Comparison of ENCODE assay signal across 10 mouse cellular contexts in genomic region chr16:89845461-89845860, GRCm38 (mm10).
"Had no signal": no experiment of that assay in that cellular context is flagged by ENCODE, and none has a peak within 500 bp of the region (broad histone marks: within the 10 kb centered on the region; RNA-seq: fewer than 3 reads in every experiment).

No protein-coding gene starts in this region.

- H3K9ac ChIP-seq: limb, embryonic 15.5 days; liver, embryonic 12.5 days; lung, embryonic 14.5 days; neural tube, embryonic 13.5 days had no signal

- H3K4me2 ChIP-seq: limb, embryonic 15.5 days; liver, embryonic 12.5 days; lung, embryonic 14.5 days; neural tube, embryonic 13.5 days had no signal

- H3K9me3 ChIP-seq: limb, embryonic 15.5 days; liver, embryonic 12.5 days had no signal

- H3K27ac ChIP-seq: limb, embryonic 15.5 days; liver, embryonic 12.5 days; midbrain, embryonic 10.5 days; neural tube, embryonic 13.5 days had no signal

- ATAC-seq: liver, embryonic 12.5 days had no signal

- H3K27me3 ChIP-seq: limb, embryonic 15.5 days; liver, embryonic 12.5 days; neural tube, embryonic 13.5 days had no signal

- H3K4me3 ChIP-seq: limb, embryonic 15.5 days; liver, embryonic 12.5 days; midbrain, embryonic 10.5 days; neural tube, embryonic 13.5 days had no signal

- DNase-seq: kidney, adult 18-20 months; kidney, postnatal 25 days; left cerebral cortex, postnatal 4 days; lung, embryonic 14.5 days; lung, postnatal 10 days; midbrain, embryonic 14.5 days had no signal

- H3K4me1 ChIP-seq: limb, embryonic 15.5 days; liver, embryonic 12.5 days had no signal
